Mouse (Mus musculus) bone marrow macrophage, adult 2 months (primary cell): Measurements from ENCODE around the gene Barx2.

Experiments used
- CTCF ChIP-seq: IDR thresholded peaks from 2 replicates; pipeline ENCODE4 v1.5.1; 2012; ENCODE audit warnings: low read depth, mild to moderate bottlenecking, low read length, moderate library complexity
- POLR2A ChIP-seq: IDR thresholded peaks from 2 replicates; pipeline ENCODE4 v1.6.1; 2012; ENCODE audit warnings: mild to moderate bottlenecking, low read depth, low read length, borderline replicate concordance

DNA sequence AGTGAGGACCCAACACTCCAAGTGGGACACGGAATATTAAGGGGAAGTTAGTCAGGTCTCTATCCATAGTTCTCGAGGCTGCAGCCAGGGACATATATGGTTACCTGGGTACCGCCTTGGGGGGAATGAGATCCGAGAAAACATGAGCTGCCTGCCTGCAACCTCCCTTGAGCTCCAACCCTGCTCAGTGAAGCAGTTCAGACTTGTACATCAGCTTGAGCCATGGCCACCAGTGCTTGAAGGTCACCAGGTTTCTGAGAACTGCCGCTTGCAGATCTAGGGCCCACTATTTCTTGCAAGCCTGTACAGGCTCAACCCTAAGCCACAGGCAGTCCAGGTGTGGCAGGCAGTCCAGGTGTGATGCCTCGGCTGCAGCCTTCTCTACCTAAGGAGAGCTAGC lies 57.6 kb downstream of the Barx2 start:
- TF ChIP-seq CTCF: no peak
- no peak for TF ChIP-seq POLR2A
